Mouse (Mus musculus) ES-Bruce4 (cell line): Measurements from ENCODE around the gene Nradd.

Experiments used
- CTCF ChIP-seq: IDR thresholded peaks from one replicate; pipeline ENCODE4 v1.8.1; 2011; ENCODE audit warnings: low read depth, low read length
- EP300 ChIP-seq: IDR thresholded peaks from 2 replicates; pipeline ENCODE4 v1.6.1; 2011; ENCODE audit warnings: low read depth, low read length; ENCODE audit not compliant: insufficient read depth
- POLR2A ChIP-seq: IDR thresholded peaks from one replicate; pipeline ENCODE4 v1.8.1; 2011; ENCODE audit warnings: low read length; ENCODE audit not compliant: insufficient read depth

DNA sequence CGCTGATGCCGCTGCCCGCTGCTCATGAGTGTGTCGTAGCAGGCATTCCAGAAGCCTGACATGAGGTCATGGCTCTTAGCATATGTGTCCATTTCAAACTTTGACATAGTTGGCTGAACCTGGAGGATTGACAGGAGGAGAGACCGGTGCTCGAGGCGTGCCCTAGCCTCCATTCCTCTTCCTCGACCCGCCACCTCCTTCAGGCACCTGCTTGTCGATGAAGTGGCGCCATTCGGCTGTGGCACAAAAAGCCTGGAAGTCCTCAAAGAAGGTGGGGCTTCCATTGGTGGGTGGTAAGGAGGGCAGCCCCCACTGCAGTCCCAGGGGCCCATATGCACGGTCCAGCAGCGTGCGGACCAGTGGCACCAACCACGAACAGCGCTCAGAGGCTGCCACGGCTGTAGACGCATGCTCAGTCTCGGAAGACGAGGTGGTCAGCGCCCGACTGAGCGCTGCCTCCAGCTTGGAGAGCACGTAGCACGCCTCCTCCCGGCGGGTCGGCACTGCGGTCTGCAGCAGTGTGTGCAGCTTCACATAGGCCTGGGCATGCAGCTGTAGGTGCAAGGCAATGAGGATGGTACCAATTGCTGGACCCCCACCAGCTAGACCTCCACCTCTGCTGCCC, 7.5 kb upstream of the Nradd start:
- 0 out of 2 replicates have a peak, but pooled peaks have one; percentile 24 for TF ChIP-seq EP300
- no peak for TF ChIP-seq POLR2A
- peak; percentile 65 for TF ChIP-seq CTCF
